Mouse (Mus musculus) embryonic fibroblast, embryonic 13.5 days (primary cell): ENCODE measurements around the gene Syne4.
A peak's percentile ranks its signal among the peaks of the same experiment; 100 is the strongest.

Experiments
- CTCF ChIP-seq: IDR thresholded peaks from 2 replicates; pipeline ENCODE4 v1.5.1; 2011; ENCODE audit warnings: mild to moderate bottlenecking, control low read depth, low read length, moderate library complexity, borderline replicate concordance; ENCODE audit not compliant: insufficient read depth
- POLR2A ChIP-seq: IDR thresholded peaks from 2 replicates; pipeline ENCODE4 v1.6.1; 2011; ENCODE audit warnings: low read depth, mild to moderate bottlenecking, control low read depth, low read length, moderate library complexity

GRCm38 (mm10) chr7:30308076-30309005, 6.3 kb upstream of the Syne4 start, which contains the start of gene Alkbh6:
- TF ChIP-seq POLR2A (peak; percentile 99), CTCF (no peak)
